Mouse (Mus musculus) embryonic fibroblast, embryonic 13.5 days (primary cell): ENCODE data around the gene Galntl6.

Source experiments
- CTCF ChIP-seq: IDR thresholded peaks from 2 replicates; pipeline ENCODE4 v1.5.1; 2011; ENCODE audit warnings: mild to moderate bottlenecking, control low read depth, low read length, moderate library complexity, borderline replicate concordance; ENCODE audit not compliant: insufficient read depth
- POLR2A ChIP-seq: IDR thresholded peaks from 2 replicates; pipeline ENCODE4 v1.6.1; 2011; ENCODE audit warnings: low read depth, mild to moderate bottlenecking, control low read depth, low read length, moderate library complexity

DNA sequence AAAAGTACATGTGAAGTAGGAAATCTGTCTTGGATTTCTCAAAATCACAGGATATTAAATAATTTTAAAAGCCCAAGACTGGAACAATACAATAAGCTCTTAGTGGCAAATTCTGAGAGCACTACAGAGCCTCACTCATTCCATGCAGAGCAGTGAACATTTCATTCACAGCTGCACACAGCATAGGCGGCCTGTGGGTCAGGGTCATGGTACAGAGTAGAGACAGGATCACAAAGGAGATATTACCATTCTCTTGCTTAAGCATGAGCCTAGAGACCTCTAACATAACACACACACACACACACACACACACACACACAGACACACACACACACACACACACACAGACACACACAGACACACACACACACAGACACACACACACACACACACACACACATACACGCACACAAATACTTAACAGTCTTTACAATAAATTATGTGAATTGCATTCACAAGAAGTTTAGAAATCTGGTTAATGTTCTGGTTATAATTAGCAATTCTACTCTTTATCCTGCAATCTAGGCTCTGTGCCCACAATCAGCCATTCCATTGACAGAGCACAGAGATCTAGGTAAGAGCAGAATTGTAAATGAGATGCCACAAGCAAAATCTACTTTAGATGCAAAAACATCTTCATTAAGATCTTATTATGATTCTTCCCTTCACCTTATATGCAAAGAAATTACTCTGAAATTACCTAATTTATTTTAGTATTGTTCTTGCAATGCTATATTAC, 653.7 kb downstream of the Galntl6 start:
- no peak for TF ChIP-seq CTCF
- TF ChIP-seq POLR2A: no peak
